Mouse (Mus musculus) brain, adult 2 months (tissue): ENCODE measurements around the gene Sf3b3.

Source experiments
- DNase-seq: peaks from one replicate; pipeline ENCODE4 v3.0.0; 2011; ENCODE audit warnings: low read depth, low spot score

Gene Sf3b3

GRCm38 (mm10) chr8:110776335-110776734 lies 70.3 kb downstream of the Sf3b3 start:
- DNase-seq = no peak

- no peak for DNase-seq
These were observed 70.9 kb downstream of the Sf3b3 start for GRCm38 (mm10) chr8:110775721-110776120.

GRCm38 (mm10) chr8:110775316-110775715 lies 71.3 kb downstream of the Sf3b3 start:
- DNase-seq = no peak

- DNase-seq = no peak
These were observed 71.9 kb downstream of the Sf3b3 start for GRCm38 (mm10) chr8:110774725-110775124.

- no peak for DNase-seq
These were observed 72.5 kb downstream of the Sf3b3 start for GRCm38 (mm10) chr8:110774047-110774446.

- peak; percentile 88 for DNase-seq
These were observed 74.1 kb downstream of the Sf3b3 start for GRCm38 (mm10) chr8:110772452-110772851.

GRCm38 (mm10) chr8:110767261-110767660 lies 79.3 kb downstream of the Sf3b3 start:
- no peak for DNase-seq

GRCm38 (mm10) chr8:110764671-110765070 lies 81.9 kb downstream of the Sf3b3 start:
- DNase-seq = peak; percentile 85

- DNase-seq = no peak
These were observed 84.6 kb downstream of the Sf3b3 start for GRCm38 (mm10) chr8:110761988-110762387.

- DNase-seq = no peak
These were observed 85.4 kb downstream of the Sf3b3 start for GRCm38 (mm10) chr8:110761185-110761584.

GRCm38 (mm10) chr8:110760280-110760940 lies 86.2 kb downstream of the Sf3b3 start:
- no peak for DNase-seq
